Comparison of ENCODE assay signal across 8 mouse cellular contexts in the genomic region with DNA sequence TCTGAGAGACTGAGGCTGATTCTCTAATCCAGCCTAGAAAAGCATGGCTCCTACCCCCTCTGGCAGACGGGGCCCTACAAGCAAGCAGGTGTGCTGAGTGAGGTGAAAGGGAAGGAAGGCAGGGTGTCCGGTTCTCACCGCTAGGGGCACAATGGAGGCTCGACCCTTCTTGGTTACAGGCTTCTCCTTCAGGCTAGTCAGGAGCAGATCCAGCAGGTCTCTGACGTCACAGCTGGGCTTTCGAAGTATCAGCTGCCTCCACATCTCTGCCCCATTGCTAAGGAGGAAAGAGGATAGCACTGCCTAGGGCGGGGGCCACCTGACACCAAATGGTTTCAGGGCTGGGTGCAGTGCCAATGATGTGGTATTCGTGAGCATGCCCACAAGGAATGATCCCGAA. TPM values are rescaled to one million over a fixed set of nuclear protein-coding genes. Genes with fewer than 3 reads are reported as not detected.
DNase-seq lines count a peak whose midpoint lies in the region; ATAC-seq and TF ChIP-seq lines count a peak whose summit lies in the region.

No protein-coding gene starts in this region.

- no peak overlapping the region for H3K4me2 ChIP-seq in forebrain, embryonic 12.5 days
- H3K4me2 ChIP-seq in stomach, embryonic 14.5 days (replicated peaks; ENCODE audit: low read depth, low read length): no peak overlapping the region

- 20% methylated on average over 9 of the region's 9 CpGs for WGBS in forebrain, embryonic 12.5 days
- 19% methylated on average over 9 of the region's 9 CpGs for WGBS in kidney, adult 2 months
- 16% methylated on average over 9 of the region's 9 CpGs for WGBS in stomach, embryonic 14.5 days

- H3K36me3 ChIP-seq in forebrain, embryonic 12.5 days (replicated peaks): no peaks in the 10 kb centered on the region
- no peaks in the 10 kb centered on the region for H3K36me3 ChIP-seq in kidney, adult 2 months (ENCODE audit: control insufficient read depth, insufficient read depth, low read length)
- H3K36me3 ChIP-seq in stomach, embryonic 14.5 days (ENCODE audit: control insufficient read depth, insufficient read depth, low read length): no peaks in the 10 kb centered on the region

- DNase-seq in layer of hippocampus, adult 11-12 months (ENCODE audit: low spot score): peak; percentile 42
- DNase-seq in layer of hippocampus, adult 9-10 months (ENCODE audit: low spot score): no peak
- peak; percentile 82 for DNase-seq in R1 (ENCODE audit: low read depth, low spot score)
- DNase-seq in kidney, adult 2 months: peak; percentile 42
- DNase-seq in lung, postnatal 36 days: peak; percentile 22
- no peak for DNase-seq in heart, adult 9 months (ENCODE audit: low spot score in 2 of 2)

- TF ChIP-seq POLR2A in kidney, adult 2 months (IDR thresholded peaks at IDR 0.05; ENCODE audit: low read depth, low read length): no peak

- peaks cover 23% of the 10 kb centered on the region for H3K4me1 ChIP-seq in forebrain, embryonic 12.5 days
- no peaks in the 10 kb centered on the region for H3K4me1 ChIP-seq in kidney, adult 2 months (ENCODE audit: control insufficient read depth, insufficient read depth, low read length)
- 0 out of 2 replicates have a peak, but pooled peaks cover 8% of the 10 kb centered on the region for H3K4me1 ChIP-seq in stomach, embryonic 14.5 days (ENCODE audit: control insufficient read depth, insufficient read depth, low read length)

- H3K27me3 ChIP-seq in forebrain, embryonic 12.5 days: peaks cover 6% of the 10 kb centered on the region; the same call in 1 of the 2 replicates
- H3K27me3 ChIP-seq in kidney, adult 2 months (replicated peaks; ENCODE audit: control insufficient read depth, insufficient read depth, low read length): no peaks in the 10 kb centered on the region
- H3K27me3 ChIP-seq in stomach, embryonic 14.5 days (ENCODE audit: control insufficient read depth, insufficient read depth, low read length): no peaks in the 10 kb centered on the region

- H3K27ac ChIP-seq in forebrain, embryonic 12.5 days: 0 out of 2 replicates have a peak overlapping the region, but pooled peaks have one; percentile 48
- no peak overlapping the region for H3K27ac ChIP-seq in kidney, adult 2 months (ENCODE audit: insufficient read depth, low read depth, low read length)
- H3K27ac ChIP-seq in stomach, embryonic 14.5 days (ENCODE audit: low read length): no peak overlapping the region

- H3K9ac ChIP-seq in forebrain, embryonic 12.5 days: no peak overlapping the region
- no peak overlapping the region for H3K9ac ChIP-seq in stomach, embryonic 14.5 days (replicated peaks; ENCODE audit: low read depth, low read length)

- peak; percentile 49; the same call in 1 of the 2 replicates for ATAC-seq in forebrain, embryonic 12.5 days (ENCODE audit: low FRiP score)
- peak; percentile 65; the same call in 1 of the 2 replicates for ATAC-seq in stomach, embryonic 14.5 days (ENCODE audit: insufficient number of reproducible peaks, insufficient read depth, low FRiP score, low read depth)

- peak; percentile 72 for TF ChIP-seq CTCF in kidney, adult 2 months (conservative IDR thresholded peaks at IDR 0.05; ENCODE audit: insufficient read depth, insufficient read length, low read depth, low read length)

- H3K4me3 ChIP-seq in forebrain, embryonic 12.5 days (replicated peaks): no peak overlapping the region
- H3K4me3 ChIP-seq in kidney, adult 2 months (ENCODE audit: insufficient read depth, low read depth, low read length): no peak overlapping the region
- H3K4me3 ChIP-seq in stomach, embryonic 14.5 days (ENCODE audit: low read depth, low read length): no peak overlapping the region

- H3K9me3 ChIP-seq in forebrain, embryonic 12.5 days: no peaks in the 10 kb centered on the region
- H3K9me3 ChIP-seq in stomach, embryonic 14.5 days (ENCODE audit: control insufficient read depth, low read depth, low read length): no peaks in the 10 kb centered on the region

RNA-seq across cellular contexts. Expression of a gene that starts 21.2 kb away (rescaled TPM):
- polyA plus RNA-seq in forebrain, embryonic 12.5 days (2016; fragmentation: Nextera tagmentation; extraction: Ambion mirVana): 96.2 and 98.8 TPM in 2 replicates
- 41.3 and 50.4 TPM in 2 replicates for polyA plus RNA-seq in kidney, adult 2 months (2012; rRNA removed)
- 79.5 and 80.4 TPM in 2 replicates for polyA plus RNA-seq in stomach, embryonic 14.5 days (2014; fragmentation: Nextera tagmentation; extraction: Ambion mirVana)

RNA-seq across cellular contexts. Expression of a gene that starts 30.7 kb away (rescaled TPM):
- polyA plus RNA-seq in forebrain, embryonic 12.5 days (2016; fragmentation: Nextera tagmentation; extraction: Ambion mirVana): 0.14 and 0.28 TPM in 2 replicates
- 9.2 and 9.7 TPM in 2 replicates for polyA plus RNA-seq in kidney, adult 2 months (2012; rRNA removed)
- 0.10 TPM in 1 of 2 replicates, not detected in the other for polyA plus RNA-seq in stomach, embryonic 14.5 days (2014; fragmentation: Nextera tagmentation; extraction: Ambion mirVana)

RNA-seq across cellular contexts. Expression of a gene that starts 33.7 kb away (rescaled TPM):
- polyA plus RNA-seq in forebrain, embryonic 12.5 days (2016; fragmentation: Nextera tagmentation; extraction: Ambion mirVana): not detected in 2 replicates
- polyA plus RNA-seq in kidney, adult 2 months (2012; rRNA removed): 265 and 295 TPM in 2 replicates
- polyA plus RNA-seq in stomach, embryonic 14.5 days (2014; fragmentation: Nextera tagmentation; extraction: Ambion mirVana): 4.3 and 4.9 TPM in 2 replicates

RNA-seq across cellular contexts. Expression of a gene that starts 49.1 kb away (rescaled TPM):
- polyA plus RNA-seq in forebrain, embryonic 12.5 days (2016; fragmentation: Nextera tagmentation; extraction: Ambion mirVana): 11.2 and 15.9 TPM in 2 replicates
- polyA plus RNA-seq in kidney, adult 2 months (2012; rRNA removed): 9.6 and 10.6 TPM in 2 replicates
- polyA plus RNA-seq in stomach, embryonic 14.5 days (2014; fragmentation: Nextera tagmentation; extraction: Ambion mirVana): 14.5 and 15.1 TPM in 2 replicates

Comparison
In these comparisons a context has a peak if more than half of its experiments do, and no peak if none do; other contexts are left out.
1. DNase-seq: peak in layer of hippocampus, adult 11-12 months (single experiment), R1 (single experiment), kidney, adult 2 months (single experiment) and lung, postnatal 36 days (single experiment); none in layer of hippocampus, adult 9-10 months (single experiment) and heart, adult 9 months (0 of 2).
2. RNA of a gene that starts 33.7 kb away (polyA plus RNA-seq): 265 to 295 TPM in kidney, adult 2 months; 4.3 to 4.9 TPM in stomach, embryonic 14.5 days and not detected in forebrain, embryonic 12.5 days; every median in the first group is over 10 times any median in the second.